Mouse (Mus musculus) megakaryocyte-erythroid progenitor cell, adult 5-6 weeks (primary cell): Measurements from ENCODE around the gene Prmt7. TPM values are rescaled to one million over a fixed set of nuclear protein-coding genes. Genes with fewer than 3 reads are reported as not detected.

ENCODE experiments used
- ATAC-seq: replicated peaks from 2 replicates; pipeline ENCODE4 v1.8.0; 2016; ENCODE audit warnings: mild to moderate bottlenecking, inconsistent platforms; ENCODE audit not compliant: severe bottlenecking, poor library complexity, low FRiP score, low TSS enrichment
- total RNA-seq, 2 experiments: library from RNA; stranded (forward) in 1 of 2; stranded (reverse) in 1 of 2; fragments of 200-1000, 215-1000 nt in 1 of 2; fragments of >200 nt in 1 of 2; fragmentation: Nextera tagmentation in 1 of 2; gene quantifications; 2 replicates each; pipeline ENCODE4 v1.2.3; 2014 to 2017

The Prmt7 gene
- total RNA-seq, 2 experiments from 2014 or later = 30.3 to 55.0 TPM

DNA sequence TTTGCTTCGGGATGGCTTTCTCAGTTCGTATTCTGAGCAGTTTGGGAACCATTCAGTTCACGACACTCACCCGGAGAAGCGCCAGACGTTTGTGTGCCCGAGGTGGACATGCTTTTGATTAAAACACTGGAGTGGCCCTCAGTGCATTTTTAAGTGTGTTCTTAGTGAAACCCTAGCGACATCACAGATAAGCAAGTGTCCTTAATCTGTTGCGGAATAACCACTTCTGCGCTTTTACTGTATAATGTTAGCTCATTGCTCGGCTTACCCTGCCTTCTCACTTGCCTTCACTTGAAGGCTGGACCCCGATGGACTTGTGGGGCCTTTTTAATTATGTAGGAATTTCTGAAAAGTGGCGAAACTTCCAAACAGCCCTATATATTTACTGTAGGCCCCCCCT, 685 bp downstream of the Prmt7 start:
- 0 out of 2 replicates have a peak, but pooled peaks have one; percentile 1 for ATAC-seq

DNA sequence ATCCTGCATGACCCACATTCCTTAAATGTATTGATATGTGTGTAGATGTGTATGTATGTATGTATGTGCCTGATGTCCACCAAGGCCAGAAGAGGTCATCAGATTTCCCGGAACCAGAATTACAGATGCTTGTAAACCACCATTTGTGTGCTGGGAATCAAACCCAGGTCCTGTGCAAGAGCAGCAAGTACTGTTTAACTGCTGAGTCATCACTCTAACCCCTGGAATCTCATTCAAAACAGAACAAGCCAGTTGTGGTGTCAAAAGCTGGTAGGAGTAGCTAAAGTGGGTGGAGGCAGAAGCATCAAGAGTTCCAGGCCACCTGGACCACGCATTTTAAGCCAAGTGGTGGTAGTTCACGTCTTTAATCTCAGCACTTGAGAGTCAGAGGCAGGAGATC, 3.2 kb downstream of the Prmt7 start:
- ATAC-seq = no peak

DNA sequence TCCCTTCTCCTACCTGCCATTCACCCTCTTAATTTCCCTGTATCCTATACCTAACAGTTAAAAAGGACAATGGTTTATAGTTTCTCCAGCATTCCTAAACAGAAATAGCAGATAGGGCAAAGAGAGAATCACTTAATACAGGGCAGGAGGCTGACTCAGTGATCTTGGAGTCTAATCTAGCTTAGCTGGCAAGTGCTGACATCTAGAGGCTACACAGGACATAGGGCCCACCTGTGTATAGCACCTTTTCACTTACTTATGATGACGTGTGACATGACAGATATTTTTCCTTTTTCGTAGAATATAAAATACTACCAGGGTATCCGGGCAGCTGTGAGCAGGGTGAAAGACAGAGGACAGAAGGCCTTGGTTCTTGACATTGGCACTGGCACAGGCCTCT, 8.9 kb downstream of the Prmt7 start:
- no peak for ATAC-seq

DNA sequence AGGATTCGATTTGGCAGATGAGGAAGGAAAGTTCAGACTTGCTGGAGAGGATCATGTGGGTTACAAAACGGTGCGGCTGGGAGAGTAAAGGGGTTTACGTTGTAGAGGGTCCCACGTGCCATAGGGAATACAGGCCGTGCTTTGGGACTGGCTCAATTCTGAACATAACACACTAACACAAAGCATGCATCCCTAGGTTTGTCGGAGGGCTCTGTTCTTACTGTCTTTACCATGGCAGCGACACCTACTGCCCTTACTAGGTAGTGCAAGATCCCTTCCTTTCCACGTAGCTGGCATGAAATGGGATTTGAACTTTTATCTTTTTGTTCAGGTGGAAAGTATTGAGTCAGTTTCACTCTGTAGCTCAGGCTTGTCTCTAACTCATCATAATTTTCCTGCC, 15.9 kb downstream of the Prmt7 start:
- ATAC-seq = peak; percentile 87

DNA sequence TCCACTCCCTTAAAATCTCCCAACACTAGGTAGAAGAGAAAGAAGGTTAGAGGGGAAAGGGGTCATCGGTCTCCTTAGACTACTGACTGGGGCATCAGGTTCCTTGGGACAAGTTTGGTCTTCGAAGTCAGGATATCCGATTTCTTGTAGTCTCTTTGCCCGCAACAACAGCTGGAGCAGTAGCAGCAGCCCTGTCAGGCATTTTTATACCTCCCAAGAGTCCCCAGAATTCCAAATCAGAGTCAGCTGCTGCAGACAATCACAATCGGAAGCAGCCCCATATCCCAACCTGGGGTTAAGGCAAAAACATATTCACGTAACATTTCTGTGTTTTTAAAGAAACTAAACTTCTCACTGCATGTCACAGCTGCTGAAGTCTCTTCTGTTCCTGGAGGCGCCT, 20.8 kb downstream of the Prmt7 start:
- ATAC-seq = no peak

DNA sequence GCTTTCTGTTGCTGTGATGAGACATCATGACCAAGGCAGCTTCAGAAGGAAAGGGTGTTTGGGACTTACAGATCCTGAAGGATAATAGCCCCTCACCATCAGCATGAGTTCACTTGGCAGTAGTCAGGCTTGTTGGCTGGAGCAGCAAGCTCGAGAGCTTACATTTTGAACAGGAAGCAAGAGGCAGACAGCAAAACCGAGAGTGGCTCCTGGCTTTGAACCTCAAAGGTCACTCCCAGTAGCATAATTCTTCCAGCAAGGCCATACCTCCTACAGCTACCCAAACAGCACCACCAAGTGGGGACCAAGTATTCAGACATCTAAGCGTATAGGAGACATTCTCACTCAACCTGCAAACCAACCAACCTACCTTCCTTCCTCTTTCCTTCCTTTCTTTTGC, 22.0 kb downstream of the Prmt7 start:
- ATAC-seq = no peak

DNA sequence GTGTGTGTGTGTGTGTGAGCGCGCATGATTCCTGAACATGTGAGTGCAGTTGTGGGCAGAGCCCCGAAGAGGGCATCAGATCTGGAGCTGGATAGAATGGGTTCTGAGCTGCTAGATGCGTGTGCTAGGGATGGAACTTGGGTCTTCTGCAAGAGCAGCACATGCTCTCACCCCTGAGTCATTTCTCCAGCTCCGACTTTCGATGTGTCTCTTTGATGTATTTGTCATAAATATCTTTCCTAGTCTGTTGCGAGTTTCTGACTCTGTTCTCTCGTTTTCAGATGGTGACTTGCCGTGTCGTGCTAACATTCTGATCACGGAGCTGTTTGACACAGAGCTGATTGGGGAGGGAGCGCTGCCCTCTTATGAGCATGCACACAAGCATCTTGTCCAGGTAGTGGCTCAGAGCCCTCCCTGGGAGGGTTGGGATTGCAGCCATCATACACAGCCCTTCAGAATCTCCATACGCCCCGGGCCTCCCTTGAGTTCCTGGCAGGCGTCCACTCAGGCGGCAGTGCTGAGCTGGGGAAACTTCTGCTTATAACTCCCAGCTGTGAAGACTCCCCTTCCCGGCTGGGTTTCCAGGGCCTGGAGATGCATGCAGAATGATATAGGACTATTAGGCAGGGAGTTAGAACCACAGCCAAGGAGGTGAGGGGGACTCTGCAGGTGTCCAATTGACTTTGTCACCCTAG, 24.0 kb downstream of the Prmt7 start:
- ATAC-seq = no peak

DNA sequence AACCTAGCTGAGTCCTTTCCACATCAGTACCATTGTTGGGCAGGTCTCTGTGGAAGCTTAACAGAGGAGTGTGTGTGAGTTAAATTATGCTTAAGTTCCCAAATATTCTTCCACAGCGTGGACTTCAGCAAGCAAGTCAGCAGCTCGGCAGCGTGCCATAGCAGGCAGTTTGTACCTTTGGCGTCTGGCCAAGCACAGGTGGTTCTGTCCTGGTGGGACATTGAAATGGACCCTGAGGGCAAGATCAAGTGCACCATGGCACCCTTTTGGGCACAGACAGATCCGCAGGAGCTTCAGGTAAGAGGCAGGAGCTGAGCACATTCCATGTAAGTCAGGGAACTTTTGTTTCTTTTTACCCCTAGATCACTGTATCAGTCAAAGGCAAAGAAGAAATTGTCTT, 26.4 kb downstream of the Prmt7 start:
- ATAC-seq = no peak

DNA sequence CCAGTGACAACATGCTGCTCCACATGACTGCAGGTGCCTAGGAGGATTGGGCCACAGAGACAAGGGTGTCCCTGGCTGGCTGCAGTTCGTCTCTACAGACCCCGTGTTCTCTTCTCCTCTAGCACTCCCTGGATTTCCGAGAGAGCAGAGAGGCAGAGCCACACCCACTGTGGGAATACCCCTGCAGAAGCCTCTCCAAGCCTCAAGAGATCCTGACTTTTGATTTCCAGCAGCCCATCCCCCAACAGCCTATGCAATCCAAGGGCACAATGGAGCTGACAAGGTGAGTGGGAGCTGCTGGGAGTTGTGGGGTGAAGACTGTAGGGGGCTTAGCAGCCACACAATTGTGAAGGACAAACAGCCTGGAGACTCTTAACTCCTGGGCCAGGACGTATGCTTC, 39.5 kb downstream of the Prmt7 start:
- ATAC-seq = no peak

DNA sequence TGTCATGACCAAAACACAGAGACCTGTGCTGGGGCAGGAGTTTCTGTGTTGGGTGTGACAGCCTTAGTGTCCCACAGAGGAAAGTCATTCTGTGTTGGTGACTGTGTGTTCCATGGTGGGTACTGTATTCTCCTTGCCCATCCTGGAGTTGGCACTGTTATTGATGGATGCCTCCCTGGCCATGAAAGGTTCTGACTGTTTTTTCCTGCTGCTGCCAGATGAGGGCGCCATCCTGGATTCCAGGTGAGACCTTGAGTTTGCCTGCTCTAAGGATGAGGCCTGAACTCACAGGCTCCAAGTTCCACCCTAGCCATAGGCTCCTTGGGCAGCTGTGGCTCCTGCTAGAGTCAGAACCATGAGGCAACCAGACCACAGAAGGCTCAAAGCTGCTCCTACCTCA, 47.4 kb downstream of the Prmt7 start:
- no peak for ATAC-seq

DNA sequence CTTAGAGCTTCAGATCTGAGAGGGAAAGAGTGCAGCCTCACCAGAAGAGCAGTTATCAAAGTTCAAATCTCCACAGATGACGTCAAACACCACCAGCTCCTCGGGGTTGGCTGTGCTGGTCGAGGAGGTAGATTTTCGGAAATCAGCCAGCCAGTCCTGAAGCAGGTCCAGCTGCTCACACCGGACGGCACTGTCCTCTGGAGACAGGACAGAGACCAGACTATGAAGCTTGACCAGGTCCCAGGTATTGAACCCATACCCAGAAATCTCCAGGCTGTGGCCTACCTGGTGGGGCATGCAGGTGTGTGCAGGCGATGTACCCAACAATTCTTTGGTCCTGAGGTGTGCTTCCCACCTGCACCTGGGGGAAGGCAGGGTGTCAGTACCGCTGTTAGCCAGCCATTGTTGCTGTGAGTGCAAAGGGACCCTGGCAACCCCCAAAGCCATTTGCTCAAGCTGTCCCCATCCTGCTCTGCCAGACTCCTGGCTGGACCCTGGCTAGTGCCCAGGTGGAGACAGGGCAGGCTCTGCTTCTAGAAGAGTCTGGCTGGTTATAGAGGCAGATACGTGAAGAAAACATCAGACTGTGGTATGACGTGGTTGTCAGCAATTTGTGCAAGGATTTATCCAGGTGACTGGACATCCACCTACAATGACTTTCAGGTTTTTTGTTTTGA, 49.0 kb downstream of the Prmt7 start:
- no peak for ATAC-seq

DNA sequence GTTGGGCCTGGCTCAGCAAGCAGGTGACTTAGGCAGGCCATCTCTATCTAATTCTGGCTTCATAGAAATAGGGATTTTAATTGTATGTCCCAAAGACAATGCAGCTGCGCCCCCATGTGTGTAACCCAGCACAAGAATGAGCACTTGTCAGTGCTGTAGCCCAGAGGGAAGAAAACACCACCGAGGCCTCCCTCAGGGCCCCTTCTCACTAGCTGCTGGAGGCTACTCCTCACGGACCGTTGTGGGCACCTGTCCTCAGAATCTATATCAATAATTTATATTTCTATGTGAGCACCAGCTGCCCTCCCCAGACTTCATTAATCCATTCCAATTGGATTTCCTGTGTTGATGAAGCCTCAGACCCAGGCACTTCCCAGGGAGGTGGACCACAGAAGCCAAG, 50.2 kb downstream of the Prmt7 start:
- no peak for ATAC-seq

DNA sequence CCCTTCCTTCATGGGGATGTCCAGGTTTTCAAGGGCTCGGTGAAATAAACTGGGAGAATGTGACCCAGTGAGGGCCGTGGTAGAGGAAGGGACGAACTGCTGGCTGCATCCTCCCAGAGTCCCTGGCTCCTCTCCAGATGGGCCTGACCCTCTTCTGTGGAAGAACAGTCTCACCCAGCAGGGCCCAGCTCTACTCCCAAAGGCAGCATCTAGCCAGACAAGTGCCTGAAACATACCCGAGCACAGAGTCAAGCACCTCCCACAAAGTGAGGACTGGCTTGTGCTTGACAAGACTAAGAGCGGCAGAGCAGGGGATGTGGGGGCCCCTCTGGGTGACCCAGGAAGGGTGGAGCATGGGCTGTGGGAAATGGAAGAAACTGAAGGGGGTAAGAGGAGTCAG, 51.6 kb downstream of the Prmt7 start:
- ATAC-seq = no peak

DNA sequence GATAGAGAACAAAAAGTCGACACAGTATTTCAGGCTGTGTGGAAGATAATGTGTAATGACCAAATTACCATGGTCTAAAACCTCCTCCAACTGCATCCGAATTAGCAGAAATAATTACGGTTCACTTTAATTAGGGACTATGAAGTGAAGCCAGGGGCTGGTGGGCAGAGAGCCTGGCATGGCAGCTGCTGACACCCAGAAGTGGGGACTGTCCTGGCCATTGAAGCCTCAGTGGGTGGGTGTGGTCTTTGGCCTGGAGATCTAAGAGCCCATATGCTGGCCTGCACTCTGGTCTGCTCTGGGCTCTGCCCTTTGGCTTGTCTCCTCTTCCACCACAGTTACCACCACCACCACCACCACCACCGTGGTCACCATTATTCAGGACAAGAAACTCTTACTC, 53.2 kb downstream of the Prmt7 start:
- ATAC-seq = no peak

DNA sequence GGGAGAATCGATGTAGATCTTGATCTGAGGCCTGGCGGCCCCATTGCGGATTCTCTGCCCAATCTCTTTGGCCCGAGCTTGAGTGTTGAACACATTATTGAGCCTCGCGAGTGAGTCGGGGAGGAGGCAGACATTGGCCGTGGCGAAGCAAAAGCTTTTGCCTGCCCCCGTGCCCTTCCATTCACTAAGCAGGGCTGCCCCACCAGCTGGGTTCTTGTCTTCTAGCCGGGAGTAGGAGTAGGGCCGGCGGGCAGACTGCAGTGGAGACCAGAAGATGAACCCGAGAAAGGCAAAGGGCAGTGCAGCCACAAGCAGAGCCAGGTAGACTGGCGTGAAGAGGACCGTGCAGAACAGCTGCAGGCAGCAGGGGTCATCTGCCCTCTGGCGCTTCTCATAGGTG, 54.7 kb downstream of the Prmt7 start:
- ATAC-seq = no peak

DNA sequence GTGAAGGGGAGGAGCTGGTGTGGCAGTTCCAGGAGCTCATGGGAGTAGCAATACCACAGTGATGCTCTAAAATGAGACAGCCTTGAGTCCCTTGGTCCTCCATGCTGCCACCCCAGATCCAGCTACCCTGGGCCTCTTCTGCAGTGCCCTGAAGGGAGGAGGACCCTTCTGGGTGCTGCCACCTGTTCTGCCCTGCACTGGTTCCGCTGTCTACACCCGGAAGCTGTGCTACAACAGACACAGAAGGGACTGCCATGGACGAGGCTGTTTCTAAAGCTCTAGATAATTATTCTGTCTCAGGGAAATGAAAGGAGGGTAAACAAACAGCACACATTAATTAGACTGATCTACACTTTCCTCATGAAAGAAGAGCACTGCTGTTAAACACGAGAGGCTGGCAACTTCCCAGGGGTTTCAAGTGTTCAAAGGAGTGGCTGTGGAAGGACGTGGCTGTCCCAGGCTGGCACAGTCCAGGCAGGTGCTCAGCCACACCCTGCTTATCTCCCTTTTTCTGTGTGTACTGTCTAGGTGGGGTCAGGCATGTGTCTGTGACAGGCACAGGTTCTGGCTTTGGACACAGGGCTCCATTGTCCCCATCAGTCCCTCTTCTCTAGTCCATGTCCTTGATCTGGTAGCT, 58.1 kb downstream of the Prmt7 start:
- no peak for ATAC-seq

DNA sequence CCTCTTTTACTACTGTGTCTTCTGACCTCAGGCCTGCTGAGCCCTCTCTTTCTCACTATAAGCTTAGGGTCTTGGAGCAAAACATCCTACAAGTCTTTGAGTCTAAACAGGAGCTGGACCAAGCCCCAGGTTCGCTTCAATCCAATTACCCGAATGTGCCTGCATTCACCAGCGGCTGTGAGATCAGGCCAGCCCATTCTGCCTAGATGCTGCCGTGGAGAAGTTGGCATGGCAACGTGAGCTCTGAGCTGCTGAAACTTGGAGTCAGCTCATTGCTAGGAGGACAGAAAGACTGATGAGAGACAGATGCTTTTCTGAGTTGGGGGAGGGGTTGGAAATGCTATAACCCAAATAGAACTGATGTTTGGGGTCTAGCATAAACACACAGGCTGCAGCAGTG, 60.1 kb downstream of the Prmt7 start:
- ATAC-seq = no peak

DNA sequence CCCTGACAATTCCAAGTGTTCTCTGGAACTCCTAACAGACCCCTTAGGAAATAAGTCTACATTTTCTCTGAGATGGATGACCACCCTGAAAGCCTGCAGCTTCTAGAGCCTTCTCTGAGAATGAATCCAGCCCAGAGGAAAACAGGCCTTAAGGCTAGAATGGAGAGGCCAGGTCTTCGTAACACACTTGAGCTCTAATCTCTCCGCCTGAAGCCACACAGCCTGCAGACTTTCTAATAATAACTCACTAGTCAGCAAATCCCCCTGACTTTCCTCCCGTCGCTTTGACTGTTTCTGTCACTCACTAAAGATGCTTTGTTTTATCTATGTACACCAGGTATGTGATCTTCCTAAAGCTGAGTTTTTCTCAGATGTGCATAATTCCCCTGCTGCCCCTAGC, 60.6 kb downstream of the Prmt7 start:
- ATAC-seq = no peak

DNA sequence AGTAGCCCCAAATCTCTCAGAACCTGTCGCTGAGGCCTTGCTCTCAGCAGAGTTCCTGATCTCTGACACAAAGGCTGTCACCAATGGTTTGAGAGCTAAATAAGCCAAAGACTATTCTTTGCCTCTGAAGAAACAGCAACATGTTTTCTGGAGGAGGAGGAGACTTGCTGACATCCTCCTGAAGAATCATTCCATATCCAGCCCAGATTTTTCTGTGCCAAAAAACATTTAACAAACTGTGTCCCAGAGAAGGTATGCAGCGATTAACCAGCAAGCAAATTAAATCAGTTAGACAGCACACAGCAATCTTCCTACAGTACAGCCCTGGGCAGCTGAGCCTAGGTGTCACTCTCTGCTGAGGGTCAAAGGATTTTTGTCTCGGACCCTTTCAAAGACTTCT, 62.7 kb downstream of the Prmt7 start:
- ATAC-seq = no peak

DNA sequence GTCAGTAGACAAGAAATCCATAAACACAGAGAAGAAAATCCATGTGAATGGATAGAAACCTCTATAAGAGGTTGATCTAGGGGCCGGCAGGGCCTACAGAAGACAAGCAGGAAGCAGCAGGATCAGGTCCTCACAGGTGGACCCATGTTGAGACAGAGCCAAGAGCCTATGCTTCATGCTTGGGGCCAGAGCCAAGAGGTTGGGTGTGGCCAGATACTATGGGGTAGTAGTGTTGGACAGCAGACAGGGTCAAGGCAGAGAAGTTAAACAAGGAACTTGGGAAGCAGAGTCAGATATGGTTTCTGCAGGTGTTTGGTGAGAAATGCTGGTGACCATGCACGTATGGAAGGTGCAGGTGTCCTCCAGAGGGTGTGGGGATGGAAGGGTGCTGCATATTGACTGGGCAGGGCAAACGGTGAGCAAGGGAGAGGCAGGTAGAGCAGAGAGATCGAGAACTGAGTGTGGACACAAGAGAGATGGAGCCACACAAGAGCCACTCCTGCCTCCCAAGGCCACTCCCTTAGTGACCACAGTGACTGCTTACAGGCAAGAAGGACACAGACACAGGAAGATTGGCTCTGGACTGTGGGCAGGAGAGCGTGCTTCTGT, 66.1 kb downstream of the Prmt7 start:
- ATAC-seq = no peak
